Mouse (Mus musculus): ENCODE results near the gene Hoxa1.

Gene Hoxa1

GRCm38 (mm10) chr6:52190410-52190809 lies 32.3 kb upstream of the Hoxa1 start:
- DNase-seq (ENCODE audit: extremely low spot score, low spot score), result peak; percentile 74

GRCm38 (mm10) chr6:52189909-52190308 lies 31.8 kb upstream of the Hoxa1 start:
- peak; percentile 55 for DNase-seq (ENCODE audit: extremely low spot score, low spot score)

GRCm38 (mm10) chr6:52189172-52189591 lies 31.1 kb upstream of the Hoxa1 start:
- no peak for DNase-seq (ENCODE audit: extremely low spot score, low spot score)

- DNase-seq (ENCODE audit: extremely low spot score, low spot score), result no peak
Measured at GRCm38 (mm10) chr6:52186500-52186899, 28.4 kb upstream of the Hoxa1 start.

- no peak for DNase-seq (ENCODE audit: extremely low spot score, low spot score)
Measured at GRCm38 (mm10) chr6:52185834-52186233, 27.7 kb upstream of the Hoxa1 start.

- DNase-seq (ENCODE audit: extremely low spot score, low spot score), result peak; percentile 76
Measured at GRCm38 (mm10) chr6:52185222-52185621, 27.1 kb upstream of the Hoxa1 start.

GRCm38 (mm10) chr6:52184668-52185067 lies 26.6 kb upstream of the Hoxa1 start:
- peak; percentile 53 for DNase-seq (ENCODE audit: extremely low spot score, low spot score)

- DNase-seq (ENCODE audit: extremely low spot score, low spot score), result peak; percentile 46
Measured at GRCm38 (mm10) chr6:52183311-52184080, 25.4 kb upstream of the Hoxa1 start.

- no peak for DNase-seq (ENCODE audit: extremely low spot score, low spot score)
Measured at GRCm38 (mm10) chr6:52182793-52183192, 24.7 kb upstream of the Hoxa1 start.

GRCm38 (mm10) chr6:52182030-52182429 lies 23.9 kb upstream of the Hoxa1 start:
- no peak for DNase-seq (ENCODE audit: extremely low spot score, low spot score)

- DNase-seq (ENCODE audit: extremely low spot score, low spot score), result no peak
Measured at GRCm38 (mm10) chr6:52180726-52181125, 22.6 kb upstream of the Hoxa1 start.

GRCm38 (mm10) chr6:52180213-52180710 lies 22.1 kb upstream of the Hoxa1 start:
- DNase-seq (ENCODE audit: extremely low spot score, low spot score), result peak; percentile 57

GRCm38 (mm10) chr6:52179690-52180089 lies 21.6 kb upstream of the Hoxa1 start:
- DNase-seq (ENCODE audit: extremely low spot score, low spot score), result peak; percentile 59

GRCm38 (mm10) chr6:52178918-52179665 lies 21.0 kb upstream of the Hoxa1 start:
- peak; percentile 67 for DNase-seq (ENCODE audit: extremely low spot score, low spot score)

GRCm38 (mm10) chr6:52177806-52178205 lies 19.7 kb upstream of the Hoxa1 start:
- DNase-seq (ENCODE audit: extremely low spot score, low spot score), result peak; percentile 63

GRCm38 (mm10) chr6:52177061-52177735 lies 19.1 kb upstream of the Hoxa1 start, which contains the start of gene 5730596B20Rik:
Gene 5730596B20Rik (plus strand): TSS chr6:52177498.
- DNase-seq (ENCODE audit: extremely low spot score, low spot score), result peak; percentile 82

GRCm38 (mm10) chr6:52176391-52176790 lies 18.3 kb upstream of the Hoxa1 start:
- DNase-seq (ENCODE audit: extremely low spot score, low spot score), result peak; percentile 61

GRCm38 (mm10) chr6:52175864-52176263 lies 17.7 kb upstream of the Hoxa1 start:
- DNase-seq (ENCODE audit: extremely low spot score, low spot score), result peak; percentile 84

GRCm38 (mm10) chr6:52174968-52175751 lies 17.0 kb upstream of the Hoxa1 start:
- DNase-seq (ENCODE audit: extremely low spot score, low spot score), result peak; percentile 89

- peak; percentile 49 for DNase-seq (ENCODE audit: extremely low spot score, low spot score)
Measured at GRCm38 (mm10) chr6:52173648-52174047, 15.5 kb upstream of the Hoxa1 start.

- peak; percentile 99 for DNase-seq (ENCODE audit: extremely low spot score, low spot score)
Measured at GRCm38 (mm10) chr6:52172501-52172900, 14.4 kb upstream of the Hoxa1 start.
